Mouse (Mus musculus) stomach, postnatal 0 days (tissue): Measurements from ENCODE around the gene Zfp455.

ENCODE experiments used
- CTCF ChIP-seq: IDR thresholded peaks from 2 replicates; pipeline ENCODE4 v1.5.1; 2016; ENCODE audit warnings: antibody characterized with exemption, low read depth, mild to moderate bottlenecking, moderate library complexity
- EP300 ChIP-seq: optimal IDR thresholded peaks from 2 replicates; pipeline ENCODE3; 2016; ENCODE audit warnings: antibody characterized with exemption

GRCm38 (mm10) chr13:67214015-67214607 lies 19.8 kb downstream of the Zfp455 start:
- TF ChIP-seq CTCF = peak; percentile 33; the same call in 1 of the 2 replicates
- no peak for TF ChIP-seq EP300
